Mouse (Mus musculus) hindbrain, embryonic 13.5 days (tissue): ENCODE results near the gene Map6. TPM values are rescaled to one million over a fixed set of nuclear protein-coding genes. Genes with fewer than 3 reads are reported as not detected.

Source experiments
- ATAC-seq: fragments of 200-750 bp; cut with Nextera tagmentation; 2 replicates; pipeline ENCODE4 v1.8.0; 2017; ENCODE audit warnings: moderate TSS enrichment; ENCODE audit not compliant: low FRiP score
- H3K27ac ChIP-seq: fragments of 300-500 bp; sonication (generic); 2 replicates; pipeline ENCODE4 v1.5.1; 2015; ENCODE audit warnings: inconsistent platforms, mild to moderate bottlenecking, moderate library complexity
- H3K27me3 ChIP-seq: fragments of 300-500 bp; sonication (generic); 2 replicates; pipeline ENCODE4 v1.6.1; 2015; ENCODE audit warnings: mild to moderate bottlenecking, inconsistent platforms
- H3K36me3 ChIP-seq: fragments of 300-500 bp; sonication (generic); 2 replicates; pipeline ENCODE4 v1.6.1; 2015; ENCODE audit warnings: mild to moderate bottlenecking, inconsistent platforms
- H3K4me1 ChIP-seq: fragments of 300-500 bp; sonication (generic); replicated peaks from 2 replicates; pipeline ENCODE4 v1.6.1; 2015; ENCODE audit warnings: inconsistent platforms
- H3K4me2 ChIP-seq: fragments of 300-500 bp; sonication (generic); 2 replicates; pipeline ENCODE4 v1.6.1; 2015; ENCODE audit warnings: inconsistent platforms, mild to moderate bottlenecking, moderate library complexity
- H3K4me3 ChIP-seq: fragments of 300-500 bp; sonication (generic); 2 replicates; pipeline ENCODE4 v1.5.1; 2015; ENCODE audit warnings: mild to moderate bottlenecking, inconsistent platforms
- H3K9ac ChIP-seq: fragments of 300-500 bp; sonication (generic); 2 replicates; pipeline ENCODE4 v1.6.1; 2015; ENCODE audit warnings: mild to moderate bottlenecking, inconsistent platforms
- H3K9me3 ChIP-seq: fragments of 300-500 bp; sonication (generic); 2 replicates; pipeline ENCODE4 v1.6.1; 2016; ENCODE audit warnings: inconsistent platforms
- WGBS: fragments of 180-500 bp; shearing (Covaris S2); methylation state at CpG from one replicate; pipeline ENCODE4 v1.1.7; 2015; 5-methylcytosine and 5-hydroxymethylcytosine counted together
- polyA plus RNA-seq: library from polyadenylated mRNA; unstranded; fragments of >200 nt; fragmentation: Nextera tagmentation; extraction: Ambion mirVana; gene quantifications from 2 replicates; pipeline ENCODE4 v1.2.1, GENCODE M21; 2015

Map6 gene
- polyA plus RNA-seq, 1 experiment from 2014 or later = 104 TPM

- no peak for ATAC-seq
- H3K36me3 ChIP-seq = no peaks in the 10 kb centered on the region
- H3K27me3 ChIP-seq = peaks cover 31% of the 10 kb centered on the region
- H3K9me3 ChIP-seq = no peaks in the 10 kb centered on the region
- H3K27ac ChIP-seq = no peak overlapping the region
- no peak overlapping the region for H3K9ac ChIP-seq
- H3K4me1 ChIP-seq = peaks cover 16% of the 10 kb centered on the region
- whole genome bisulfite sequencing = 17% methylated on average over 8 of the region's 8 CpGs
- no peak overlapping the region for H3K4me3 ChIP-seq
- no peak overlapping the region for H3K4me2 ChIP-seq
Observed at GRCm38 (mm10) chr7:99236888-99237660, 30.2 kb upstream of the Map6 start.

- H3K4me3 ChIP-seq = no peak within 1 kb of the TSS
- WGBS = 16% methylated on average over 13 of the region's 13 CpGs
- no peaks in the 10 kb centered on the region for H3K36me3 ChIP-seq
- peaks cover 16% of the 10 kb centered on the region for H3K4me1 ChIP-seq
- H3K4me2 ChIP-seq = peak within 1 kb of the TSS; percentile 31; the same call in 1 of the 2 replicates
- no peak within 1 kb of the TSS for H3K27ac ChIP-seq
- no peak within 1 kb of the TSS for H3K9ac ChIP-seq
- peaks cover 31% of the 10 kb centered on the region for H3K27me3 ChIP-seq
- H3K9me3 ChIP-seq = no peaks in the 10 kb centered on the region
- no peak for ATAC-seq
Observed at GRCm38 (mm10) chr7:99238417-99238816, 28.8 kb upstream of the Map6 start, which contains the start of gene Mogat2. TSS of gene Mogat2 (minus strand) at chr7:99238619.

GRCm38 (mm10) chr7:99242097-99242496 is 25.1 kb upstream of the Map6 start:
- H3K27ac ChIP-seq = no peak overlapping the region
- H3K27me3 ChIP-seq = peaks cover 26% of the 10 kb centered on the region
- ATAC-seq = no peak
- H3K9ac ChIP-seq = no peak overlapping the region
- no peaks in the 10 kb centered on the region for H3K9me3 ChIP-seq
- no peak overlapping the region for H3K4me3 ChIP-seq
- 96% methylated on average over 11 of the region's 11 CpGs for WGBS
- H3K4me1 ChIP-seq = peaks cover 13% of the 10 kb centered on the region
- no peak overlapping the region for H3K4me2 ChIP-seq
- H3K36me3 ChIP-seq = no peaks in the 10 kb centered on the region

GRCm38 (mm10) chr7:99248157-99248742 is 19.0 kb upstream of the Map6 start:
- H3K4me2 ChIP-seq = no peak overlapping the region; the same call in 1 of the 2 replicates

GRCm38 (mm10) chr7:99248906-99249581 is 18.2 kb upstream of the Map6 start:
- Histone ChIP-seq H3K4me2 (peak overlapping the region; percentile 69), H3K9me3 (no peaks in the 10 kb centered on the region), H3K27me3 (peaks cover 20% of the 10 kb centered on the region), H3K4me3 (peak overlapping the region; percentile 43), H3K36me3 (no peaks in the 10 kb centered on the region), H3K4me1 (peaks cover 7% of the 10 kb centered on the region; the same call in 1 of the 2 replicates), H3K27ac (no peak overlapping the region), H3K9ac (peak overlapping the region; percentile 60)
- ATAC-seq = 0 out of 2 replicates have a peak, but pooled peaks have one; percentile 44
- WGBS = 1% methylated on average over 37 of the region's 44 CpGs

More at GRCm38 (mm10) chr7:99248157-99248742, 19.0 kb upstream of the Map6 start:
- WGBS = 47% methylated on average over 5 of the region's 5 CpGs
- no peaks in the 10 kb centered on the region for H3K36me3 ChIP-seq
- no peak for ATAC-seq
- H3K27me3 ChIP-seq = peaks cover 20% of the 10 kb centered on the region
- no peak overlapping the region for H3K9ac ChIP-seq
- H3K4me1 ChIP-seq = peaks cover 7% of the 10 kb centered on the region; the same call in 1 of the 2 replicates
- H3K9me3 ChIP-seq = no peaks in the 10 kb centered on the region
- H3K4me3 ChIP-seq = no peak overlapping the region
- no peak overlapping the region for H3K27ac ChIP-seq

GRCm38 (mm10) chr7:99249582-99249911 is 17.7 kb upstream of the Map6 start:
- Histone ChIP-seq H3K9ac (no peak overlapping the region), H3K4me3 (peak overlapping the region; percentile 43; the same call in 1 of the 2 replicates), H3K4me1 (peaks cover 7% of the 10 kb centered on the region; the same call in 1 of the 2 replicates), H3K4me2 (peak overlapping the region; percentile 69), H3K9me3 (no peaks in the 10 kb centered on the region), H3K27me3 (peaks cover 20% of the 10 kb centered on the region), H3K36me3 (no peaks in the 10 kb centered on the region), H3K27ac (no peak overlapping the region)
- peak; percentile 55; the same call in 1 of the 2 replicates for ATAC-seq
- WGBS = 3% methylated on average over 10 of the region's 10 CpGs

- H3K9ac ChIP-seq = no peak overlapping the region
- 41% methylated on average over 9 of the region's 9 CpGs for WGBS
- ATAC-seq = no peak
- no peaks in the 10 kb centered on the region for H3K36me3 ChIP-seq
- H3K27ac ChIP-seq = no peak overlapping the region
- no peak overlapping the region for H3K4me2 ChIP-seq
- peaks cover 7% of the 10 kb centered on the region; the same call in 1 of the 2 replicates for H3K4me1 ChIP-seq
- no peak overlapping the region for H3K4me3 ChIP-seq
- H3K27me3 ChIP-seq = peaks cover 20% of the 10 kb centered on the region
- H3K9me3 ChIP-seq = no peaks in the 10 kb centered on the region
Observed at GRCm38 (mm10) chr7:99250386-99250785, 16.9 kb upstream of the Map6 start.

GRCm38 (mm10) chr7:99255006-99255405 is 12.2 kb upstream of the Map6 start:
- H3K27ac ChIP-seq = no peak overlapping the region
- 91% methylated on average over 7 of the region's 7 CpGs for WGBS
- ATAC-seq = no peak

GRCm38 (mm10) chr7:99261900-99262299 is 5.3 kb upstream of the Map6 start:
- H3K4me1 ChIP-seq = peaks cover 7% of the 10 kb centered on the region
- H3K27me3 ChIP-seq = no peaks in the 10 kb centered on the region
- no peak for ATAC-seq
- WGBS = 38% methylated on average over 3 of the region's 3 CpGs
- H3K9ac ChIP-seq = no peak overlapping the region
- no peak overlapping the region for H3K27ac ChIP-seq
- H3K4me3 ChIP-seq = no peak overlapping the region
- no peaks in the 10 kb centered on the region for H3K36me3 ChIP-seq
- H3K4me2 ChIP-seq = no peak overlapping the region
- no peaks in the 10 kb centered on the region for H3K9me3 ChIP-seq

More at GRCm38 (mm10) chr7:99255006-99255405, 12.2 kb upstream of the Map6 start:
- Histone ChIP-seq H3K4me3 (no peak overlapping the region), H3K9ac (no peak overlapping the region), H3K4me2 (no peak overlapping the region), H3K9me3 (no peaks in the 10 kb centered on the region), H3K27me3 (peaks cover 11% of the 10 kb centered on the region; the same call in 1 of the 2 replicates), H3K36me3 (no peaks in the 10 kb centered on the region), H3K4me1 (no peaks in the 10 kb centered on the region)

- Histone ChIP-seq H3K4me1 (peaks cover 9% of the 10 kb centered on the region), H3K4me3 (no peak overlapping the region), H3K4me2 (no peak overlapping the region), H3K27ac (no peak overlapping the region), H3K9ac (no peak overlapping the region), H3K9me3 (no peaks in the 10 kb centered on the region), H3K36me3 (no peaks in the 10 kb centered on the region), H3K27me3 (no peaks in the 10 kb centered on the region)
- WGBS = 73% methylated on average over 4 of the region's 4 CpGs
- no peak for ATAC-seq
Observed at GRCm38 (mm10) chr7:99263509-99263908, 3.7 kb upstream of the Map6 start.

- Histone ChIP-seq H3K4me3 (no peak overlapping the region), H3K4me2 (no peak overlapping the region), H3K36me3 (no peaks in the 10 kb centered on the region; the same call in 1 of the 2 replicates), H3K9ac (no peak overlapping the region), H3K27ac (no peak overlapping the region), H3K27me3 (no peaks in the 10 kb centered on the region), H3K4me1 (peaks cover 18% of the 10 kb centered on the region), H3K9me3 (no peaks in the 10 kb centered on the region)
- ATAC-seq = no peak
Observed at GRCm38 (mm10) chr7:99264597-99264996, 2.6 kb upstream of the Map6 start.

GRCm38 (mm10) chr7:99267897-99268505 is 754 bp downstream of the Map6 start:
- 0% methylated on average over 46 of the region's 59 CpGs for WGBS
- H3K27ac ChIP-seq = peak overlapping the region; percentile 99
- peak overlapping the region; percentile 98 for H3K4me2 ChIP-seq
- H3K27me3 ChIP-seq = no peaks in the 10 kb centered on the region
- no peaks in the 10 kb centered on the region for H3K9me3 ChIP-seq
- H3K4me1 ChIP-seq = peaks cover 48% of the 10 kb centered on the region
- H3K36me3 ChIP-seq = no peaks in the 10 kb centered on the region; the same call in 1 of the 2 replicates
- peak overlapping the region; percentile 96 for H3K9ac ChIP-seq
- ATAC-seq = peak; percentile 89
- H3K4me3 ChIP-seq = peak overlapping the region; percentile 92
